Mouse (Mus musculus): ENCODE data around the gene Serpina1e.
"Not testable (repeated sequence)": the region's sequence is repeated elsewhere in the genome, so short reads cannot be mapped to it uniquely, and the experiment has no call there.

Gene Serpina1e

DNA sequence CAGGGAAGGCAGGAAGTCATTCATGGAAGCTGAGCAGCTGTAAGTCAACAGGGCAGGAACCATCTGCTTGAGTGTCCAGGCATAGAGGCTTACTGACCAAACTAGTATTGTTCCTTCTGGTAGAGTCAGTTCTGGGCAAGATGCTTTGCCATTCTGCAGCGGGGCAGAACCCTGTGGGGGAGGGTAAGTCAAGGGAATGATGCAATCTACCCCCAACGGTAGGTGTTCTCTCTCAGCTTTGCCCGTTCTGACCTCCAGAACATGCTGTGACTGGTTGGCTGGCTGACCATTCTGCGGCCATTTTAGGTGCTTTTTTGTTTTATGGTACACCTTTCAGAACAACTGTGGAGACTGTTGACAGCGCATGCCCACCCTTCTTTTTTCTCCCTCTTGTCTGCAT is 3.6 kb upstream of the Serpina1e start:
- DNase-seq, result no peak

GRCm38 (mm10) chr12:103961716-103962115 is 2.9 kb upstream of the Serpina1e start:
- no peak for DNase-seq

DNA sequence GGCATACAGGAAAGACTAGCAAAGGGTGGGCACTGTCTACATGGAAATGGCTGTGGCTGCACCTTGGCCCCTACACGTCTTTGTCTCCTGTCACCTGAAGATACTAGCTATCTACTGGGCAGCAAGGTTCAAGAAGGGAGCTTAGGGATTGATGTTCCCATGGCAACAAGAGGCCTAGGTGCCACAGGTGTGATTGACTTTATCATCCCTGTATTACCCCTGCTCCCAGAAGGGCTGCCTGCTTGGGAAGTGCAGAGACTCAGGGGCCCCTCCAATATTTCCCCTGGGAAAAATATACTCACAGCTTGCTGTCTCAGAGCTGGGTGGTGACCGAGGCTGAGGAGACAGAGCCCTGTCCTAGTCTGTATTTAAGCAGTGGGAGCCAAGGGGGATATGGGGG is 2.2 kb downstream of the Serpina1e start:
- not testable (repeated sequence) for DNase-seq

DNA sequence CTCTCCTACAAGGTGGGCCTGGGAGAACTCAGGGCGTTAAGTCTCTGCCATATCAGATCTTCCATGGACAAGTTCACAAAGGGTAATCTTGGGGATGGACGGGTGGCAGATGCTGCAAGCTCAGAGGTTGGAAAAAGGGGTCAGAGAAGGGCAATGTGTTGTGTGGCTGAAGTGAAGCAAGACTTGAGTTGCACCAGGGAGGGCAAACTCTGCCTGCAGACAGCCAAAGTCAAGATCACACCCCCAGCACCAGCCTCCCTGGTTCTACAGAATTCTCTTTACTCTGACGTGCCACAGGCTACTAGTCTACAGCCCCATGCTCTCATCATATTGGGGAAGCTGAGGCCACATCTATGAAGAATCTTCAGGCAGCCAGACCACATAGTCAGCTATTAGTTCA is 5.8 kb downstream of the Serpina1e start:
- not testable (repeated sequence) for DNase-seq

GRCm38 (mm10) chr12:103946243-103946642 is 12.5 kb downstream of the Serpina1e start:
- no peak for DNase-seq

GRCm38 (mm10) chr12:103909181-103909580 is 49.6 kb downstream of the Serpina1e start:
- not testable (repeated sequence) for DNase-seq

DNA sequence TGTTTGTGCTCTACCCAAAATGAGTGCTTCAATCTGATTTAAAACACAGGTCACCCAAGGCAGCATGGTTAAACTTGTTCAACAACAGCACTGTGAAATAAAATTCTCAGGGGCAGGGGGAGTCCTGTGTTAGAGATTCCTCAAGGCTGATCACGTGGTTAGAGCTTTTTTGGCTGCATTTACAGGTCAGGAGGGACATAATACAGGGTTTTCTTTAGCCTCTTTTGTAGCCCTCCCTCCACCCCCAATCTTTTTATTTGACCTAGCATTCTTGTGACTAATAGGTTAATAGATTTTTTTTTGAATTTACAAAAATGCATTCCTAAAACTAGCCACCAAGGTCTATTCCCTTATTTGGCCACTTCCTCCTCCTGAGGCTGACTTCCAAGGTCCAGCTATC is 51.0 kb downstream of the Serpina1e start:
- not testable (repeated sequence) for DNase-seq

GRCm38 (mm10) chr12:103904837-103905340 is 53.9 kb downstream of the Serpina1e start, which contains the start of gene Serpina1c:
Gene Serpina1c (minus strand): TSS chr12:103904887.
- not testable (repeated sequence) for DNase-seq

DNA sequence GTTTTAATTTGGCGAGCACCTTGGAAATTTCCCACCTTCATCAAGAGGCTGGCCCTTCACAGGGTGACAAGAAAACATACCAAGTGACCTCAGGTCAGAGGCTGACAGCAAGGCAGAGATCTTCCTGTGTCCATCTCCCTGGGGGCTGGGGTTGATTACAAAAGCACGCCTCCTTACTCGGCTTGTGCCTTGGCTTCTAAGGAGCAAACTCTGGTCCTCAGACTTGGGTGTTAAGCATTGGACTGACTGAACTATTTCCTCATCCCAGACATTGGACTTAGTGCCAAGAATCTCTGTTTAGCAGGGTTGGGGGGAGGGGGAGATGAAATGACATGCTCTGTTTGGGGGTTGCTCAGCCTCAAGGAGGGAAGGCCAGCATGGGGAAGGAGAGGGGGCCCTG is 56.8 kb downstream of the Serpina1e start:
- not testable (repeated sequence) for DNase-seq

All from thymus, postnatal 36 days (tissue).